Mouse (Mus musculus): ENCODE results near the gene Zmiz1. TPM values are rescaled to one million over a fixed set of nuclear protein-coding genes. Genes with fewer than 3 reads are reported as not detected.
A peak's percentile ranks its signal among the peaks of the same experiment; 100 is the strongest.

The Zmiz1 gene
- polyA plus RNA-seq, 1 experiment = 27.2 TPM

- 85% methylated on average over 12 of the region's 12 CpGs for WGBS
- H3K4me3 ChIP-seq (replicated peaks; ENCODE audit: control insufficient read depth, low read depth, low read length) = no peak overlapping the region
- no peak overlapping the region for H3K27ac ChIP-seq (ENCODE audit: control insufficient read depth, insufficient read depth, low read depth, low read length, poor library complexity)
- TF ChIP-seq CTCF (IDR thresholded peaks at IDR 0.05; ENCODE audit: control insufficient read depth, insufficient read depth, low read length) (no peak), POLR2A (IDR thresholded peaks at IDR 0.05; ENCODE audit: borderline replicate concordance, control insufficient read depth, low read depth, low read length) (no peak)
- peaks cover 2% of the 10 kb centered on the region; the same call in 1 of the 2 replicates for H3K4me1 ChIP-seq (ENCODE audit: control insufficient read depth, insufficient read depth, low read length)
Measured at GRCm38 (mm10) chr14:25635746-25636145, 176.8 kb downstream of the Zmiz1 start.

- whole genome bisulfite sequencing = 75% methylated on average over 7 of the region's 7 CpGs
- Histone ChIP-seq H3K4me3 (replicated peaks; ENCODE audit: control insufficient read depth, low read depth, low read length) (no peak overlapping the region), H3K4me1 (ENCODE audit: control insufficient read depth, insufficient read depth, low read length) (peaks cover 4% of the 10 kb centered on the region; the same call in 1 of the 2 replicates), H3K27ac (ENCODE audit: control insufficient read depth, insufficient read depth, low read depth, low read length, poor library complexity) (no peak overlapping the region)
- TF ChIP-seq POLR2A (IDR thresholded peaks at IDR 0.05; ENCODE audit: borderline replicate concordance, control insufficient read depth, low read depth, low read length) = no peak
- no peak for TF ChIP-seq CTCF (IDR thresholded peaks at IDR 0.05; ENCODE audit: control insufficient read depth, insufficient read depth, low read length)
Measured at GRCm38 (mm10) chr14:25636297-25636696, 177.3 kb downstream of the Zmiz1 start.

GRCm38 (mm10) chr14:25639120-25639758 lies 180.3 kb downstream of the Zmiz1 start:
- Histone ChIP-seq H3K27ac (ENCODE audit: control insufficient read depth, insufficient read depth, low read depth, low read length, poor library complexity) (no peak overlapping the region), H3K4me3 (replicated peaks; ENCODE audit: control insufficient read depth, low read depth, low read length) (no peak overlapping the region), H3K4me1 (ENCODE audit: control insufficient read depth, insufficient read depth, low read length) (peaks cover 4% of the 10 kb centered on the region; the same call in 1 of the 2 replicates)
- TF ChIP-seq CTCF (IDR thresholded peaks at IDR 0.05; ENCODE audit: control insufficient read depth, insufficient read depth, low read length) (no peak), POLR2A (IDR thresholded peaks at IDR 0.05; ENCODE audit: borderline replicate concordance, control insufficient read depth, low read depth, low read length) (no peak)
- WGBS = 63% methylated on average over 11 of the region's 11 CpGs

- no peak overlapping the region for H3K4me3 ChIP-seq (replicated peaks; ENCODE audit: control insufficient read depth, low read depth, low read length)
- H3K27ac ChIP-seq (ENCODE audit: control insufficient read depth, insufficient read depth, low read depth, low read length, poor library complexity) = no peak overlapping the region
- WGBS = 69% methylated on average over 3 of the region's 3 CpGs
- TF ChIP-seq CTCF (IDR thresholded peaks at IDR 0.05; ENCODE audit: control insufficient read depth, insufficient read depth, low read length) (no peak), POLR2A (IDR thresholded peaks at IDR 0.05; ENCODE audit: borderline replicate concordance, control insufficient read depth, low read depth, low read length) (no peak)
- H3K4me1 ChIP-seq (ENCODE audit: control insufficient read depth, insufficient read depth, low read length) = peaks cover 4% of the 10 kb centered on the region; the same call in 1 of the 2 replicates
Measured at GRCm38 (mm10) chr14:25639979-25640378, 181.0 kb downstream of the Zmiz1 start.

GRCm38 (mm10) chr14:25640421-25641056 lies 181.6 kb downstream of the Zmiz1 start:
- WGBS = 20% methylated on average over 6 of the region's 6 CpGs
- TF ChIP-seq CTCF (IDR thresholded peaks at IDR 0.05; ENCODE audit: control insufficient read depth, insufficient read depth, low read length) = no peak
- TF ChIP-seq POLR2A (IDR thresholded peaks at IDR 0.05; ENCODE audit: borderline replicate concordance, control insufficient read depth, low read depth, low read length) = no peak
- Histone ChIP-seq H3K4me3 (replicated peaks; ENCODE audit: control insufficient read depth, low read depth, low read length) (no peak overlapping the region), H3K27ac (ENCODE audit: control insufficient read depth, insufficient read depth, low read depth, low read length, poor library complexity) (peak overlapping the region; percentile 18; the same call in 1 of the 2 replicates), H3K4me1 (ENCODE audit: control insufficient read depth, insufficient read depth, low read length) (peaks cover 4% of the 10 kb centered on the region; the same call in 1 of the 2 replicates)

- TF ChIP-seq CTCF (IDR thresholded peaks at IDR 0.05; ENCODE audit: control insufficient read depth, insufficient read depth, low read length) (no peak), POLR2A (IDR thresholded peaks at IDR 0.05; ENCODE audit: borderline replicate concordance, control insufficient read depth, low read depth, low read length) (no peak)
- 34% methylated on average over 6 of the region's 6 CpGs for WGBS
- no peak overlapping the region for H3K4me3 ChIP-seq (replicated peaks; ENCODE audit: control insufficient read depth, low read depth, low read length)
- H3K27ac ChIP-seq (ENCODE audit: control insufficient read depth, insufficient read depth, low read depth, low read length, poor library complexity) = no peak overlapping the region
- peaks cover 4% of the 10 kb centered on the region; the same call in 1 of the 2 replicates for H3K4me1 ChIP-seq (ENCODE audit: control insufficient read depth, insufficient read depth, low read length)
Measured at GRCm38 (mm10) chr14:25641067-25641466, 182.1 kb downstream of the Zmiz1 start.

GRCm38 (mm10) chr14:25645717-25646116 lies 186.7 kb downstream of the Zmiz1 start:
- TF ChIP-seq POLR2A (IDR thresholded peaks at IDR 0.05; ENCODE audit: borderline replicate concordance, control insufficient read depth, low read depth, low read length) (no peak), CTCF (IDR thresholded peaks at IDR 0.05; ENCODE audit: control insufficient read depth, insufficient read depth, low read length) (no peak)
- Histone ChIP-seq H3K27ac (ENCODE audit: control insufficient read depth, insufficient read depth, low read depth, low read length, poor library complexity) (no peak overlapping the region; the same call in 1 of the 2 replicates), H3K4me1 (ENCODE audit: control insufficient read depth, insufficient read depth, low read length) (peaks cover 4% of the 10 kb centered on the region; the same call in 1 of the 2 replicates), H3K4me3 (replicated peaks; ENCODE audit: control insufficient read depth, low read depth, low read length) (no peak overlapping the region)
- whole genome bisulfite sequencing = 84% methylated on average over 9 of the region's 9 CpGs

GRCm38 (mm10) chr14:25646161-25646621 lies 187.2 kb downstream of the Zmiz1 start:
- Histone ChIP-seq H3K27ac (ENCODE audit: control insufficient read depth, insufficient read depth, low read depth, low read length, poor library complexity) (no peak overlapping the region), H3K4me1 (ENCODE audit: control insufficient read depth, insufficient read depth, low read length) (peaks cover 3% of the 10 kb centered on the region; the same call in 1 of the 2 replicates), H3K4me3 (replicated peaks; ENCODE audit: control insufficient read depth, low read depth, low read length) (no peak overlapping the region)
- TF ChIP-seq POLR2A (IDR thresholded peaks at IDR 0.05; ENCODE audit: borderline replicate concordance, control insufficient read depth, low read depth, low read length) (no peak), CTCF (IDR thresholded peaks at IDR 0.05; ENCODE audit: control insufficient read depth, insufficient read depth, low read length) (peak; percentile 80)
- WGBS = 17% methylated on average over 2 of the region's 2 CpGs
